ENCODE assay signal across 12 mouse cellular contexts in the genomic region with DNA sequence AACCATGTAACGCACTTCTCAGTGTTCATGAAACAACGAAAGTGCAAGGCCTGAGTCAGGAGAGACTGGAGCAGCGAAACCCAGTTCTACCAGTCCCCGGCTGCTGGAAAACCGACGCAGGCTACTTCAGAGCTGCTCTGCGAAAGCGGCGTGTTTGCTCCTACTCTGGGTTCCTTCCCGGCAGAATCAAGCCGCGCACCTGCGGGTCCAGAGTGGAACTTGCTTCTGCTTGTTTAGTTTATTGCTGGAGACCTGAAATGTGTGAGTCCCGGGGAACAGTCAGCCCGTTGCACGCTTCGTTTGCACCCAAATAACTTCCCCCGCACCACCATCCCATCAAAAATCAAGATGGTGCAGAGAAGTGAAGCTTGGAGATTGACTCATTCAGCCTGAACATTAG. TPM values are rescaled to one million over a fixed set of nuclear protein-coding genes. Genes with fewer than 3 reads are reported as not detected.
A peak's percentile ranks its signal among the peaks of the same experiment; 100 is the strongest.
DNase-seq lines count a peak whose midpoint lies in the region; ATAC-seq and TF ChIP-seq lines count a peak whose summit lies in the region.
"Had no signal": no experiment of that assay in that cellular context is flagged by ENCODE, and none has a peak within 500 bp of the region (broad histone marks: within the 10 kb centered on the region; RNA-seq: fewer than 3 reads in every experiment).

Pax1 (plus strand) TSS at position 345 of the 400 bp plus-strand sequence.

- peak within 1 kb of the TSS; percentile 5; the same call in 1 of the 2 replicates for H3K4me2 ChIP-seq in heart, embryonic 16.5 days (ENCODE audit: low read depth, low read length)
- H3K4me2 ChIP-seq in embryonic facial prominence, embryonic 13.5 days = peak within 1 kb of the TSS; percentile 53
- no peak within 1 kb of the TSS for H3K4me2 ChIP-seq in neural tube, embryonic 13.5 days
- H3K4me2 ChIP-seq: liver, embryonic 11.5 days had no signal

- H3K4me1 ChIP-seq in heart, embryonic 16.5 days (ENCODE audit: control insufficient read depth, insufficient read depth, low read length) = peaks cover 4% of the 10 kb centered on the region
- H3K4me1 ChIP-seq in heart, adult 2 months (ENCODE audit: control insufficient read depth, insufficient read depth, low read length) = no peaks in the 10 kb centered on the region
- H3K4me1 ChIP-seq in embryonic facial prominence, embryonic 13.5 days = peaks cover 27% of the 10 kb centered on the region
- H3K4me1 ChIP-seq in neural tube, embryonic 13.5 days (replicated peaks) = peaks cover 10% of the 10 kb centered on the region

- TF ChIP-seq CTCF in heart, adult 2 months (IDR thresholded peaks at IDR 0.05) = no peak

- H3K9ac ChIP-seq in heart, embryonic 16.5 days (ENCODE audit: low read length) = no peak within 1 kb of the TSS
- no peak within 1 kb of the TSS for H3K9ac ChIP-seq in heart, adult 2 months (ENCODE audit: low read depth, low read length)
- peak within 1 kb of the TSS; percentile 41 for H3K9ac ChIP-seq in embryonic facial prominence, embryonic 13.5 days
- no peak within 1 kb of the TSS for H3K9ac ChIP-seq in neural tube, embryonic 13.5 days

- H3K4me3 ChIP-seq in heart, embryonic 16.5 days (ENCODE audit: low read length) = peak within 1 kb of the TSS; percentile 30
- H3K4me3 ChIP-seq in heart, adult 2 months = no peak within 1 kb of the TSS
- peak within 1 kb of the TSS; percentile 37 for H3K4me3 ChIP-seq in embryonic facial prominence, embryonic 13.5 days
- peak within 1 kb of the TSS; percentile 8; the same call in 1 of the 2 replicates for H3K4me3 ChIP-seq in neural tube, embryonic 13.5 days
- H3K4me3 ChIP-seq: megakaryocyte, embryonic 14.5 days had no signal

- H3K36me3 ChIP-seq in heart, embryonic 16.5 days (ENCODE audit: control insufficient read depth, insufficient read depth) = no peaks in the 10 kb centered on the region
- H3K36me3 ChIP-seq in heart, adult 2 months (ENCODE audit: control insufficient read depth, insufficient read depth, low read length) = no peaks in the 10 kb centered on the region
- no peaks in the 10 kb centered on the region for H3K36me3 ChIP-seq in embryonic facial prominence, embryonic 13.5 days
- no peaks in the 10 kb centered on the region for H3K36me3 ChIP-seq in neural tube, embryonic 13.5 days
- H3K36me3 ChIP-seq: G1E had no signal

- no peak for TF ChIP-seq EP300 in heart, adult 2 months (IDR thresholded peaks at IDR 0.05; ENCODE audit: insufficient read depth, low read depth, low read length)

- no peak for TF ChIP-seq POLR2A in heart, adult 2 months (IDR thresholded peaks at IDR 0.05; ENCODE audit: insufficient read depth, low read depth, low read length)

- DNase-seq in heart, adult 2 months = no peak
- peak; percentile 10 for DNase-seq in right cerebral cortex, postnatal 4 days
- no peak for DNase-seq in right cerebral cortex, adult 18-20 months
- no peak for DNase-seq in cerebellum, adult 9-11 months
- DNase-seq: adrenal gland, adult 2 months had no signal

- H3K27me3 ChIP-seq in heart, embryonic 16.5 days (ENCODE audit: control insufficient read depth, insufficient read depth, low read length) = peaks cover 93% of the 10 kb centered on the region
- H3K27me3 ChIP-seq in heart, adult 2 months (ENCODE audit: control insufficient read depth, insufficient read depth, low read length) = peaks cover 28% of the 10 kb centered on the region
- peaks cover 95% of the 10 kb centered on the region for H3K27me3 ChIP-seq in embryonic facial prominence, embryonic 13.5 days
- peaks cover 98% of the 10 kb centered on the region for H3K27me3 ChIP-seq in neural tube, embryonic 13.5 days

- no peaks in the 10 kb centered on the region for H3K9me3 ChIP-seq in heart, embryonic 16.5 days (replicated peaks; ENCODE audit: control insufficient read depth, low read length)
- no peaks in the 10 kb centered on the region for H3K9me3 ChIP-seq in embryonic facial prominence, embryonic 13.5 days
- no peaks in the 10 kb centered on the region for H3K9me3 ChIP-seq in neural tube, embryonic 13.5 days

- intact Hi-C loops in heart, adult 2 months (cut with DNase I) = no loop called here

- WGBS in heart, embryonic 16.5 days = 2% methylated on average over 18 of the region's 18 CpGs
- 3% methylated on average over 18 of the region's 18 CpGs for WGBS in heart, adult 2 months
- WGBS in embryonic facial prominence, embryonic 13.5 days = 2% methylated on average over 18 of the region's 18 CpGs
- under 1% methylated on average over 18 of the region's 18 CpGs for WGBS in neural tube, embryonic 13.5 days

- no peak for ATAC-seq in heart, embryonic 16.5 days (replicated peaks; ENCODE audit: extremely low read depth, insufficient read depth, low FRiP score)
- ATAC-seq in embryonic facial prominence, embryonic 13.5 days (ENCODE audit: insufficient number of reproducible peaks, insufficient read depth, low FRiP score, low TSS enrichment, low read depth) = no peak
- no peak for ATAC-seq in neural tube, embryonic 13.5 days (ENCODE audit: low read depth)
- no peak for ATAC-seq in erythroid progenitor cell, adult 5-6 weeks (replicated peaks; ENCODE audit: low FRiP score, poor library complexity, severe bottlenecking)

- H3K79me2 ChIP-seq in heart, adult 2 months (replicated peaks; ENCODE audit: control insufficient read depth, insufficient read depth, low read length) = no peaks in the 10 kb centered on the region

- no peak within 1 kb of the TSS for H3K27ac ChIP-seq in heart, embryonic 16.5 days (ENCODE audit: low read length)
- H3K27ac ChIP-seq in heart, adult 2 months = no peak within 1 kb of the TSS
- no peak within 1 kb of the TSS; the same call in 1 of the 2 replicates for H3K27ac ChIP-seq in embryonic facial prominence, embryonic 13.5 days
- H3K27ac ChIP-seq in neural tube, embryonic 13.5 days (replicated peaks) = no peak within 1 kb of the TSS

RNA-seq across cellular contexts. Expression of gene Pax1, which starts in this region (rescaled TPM):
- 6.6 and 10.1 TPM in 2 replicates for polyA plus RNA-seq in heart, embryonic 16.5 days (2015; fragmentation: Nextera tagmentation; extraction: Ambion mirVana)
- not detected for total RNA-seq in heart, adult 2 months (2021)
- 0.08 and 0.12 TPM in 2 replicates for polyA plus RNA-seq in heart, adult 2 months (2012; rRNA removed)
- polyA plus RNA-seq in embryonic facial prominence, embryonic 13.5 days (2015; fragmentation: Nextera tagmentation; extraction: Ambion mirVana) = 13.5 and 17.8 TPM in 2 replicates
- polyA plus RNA-seq in neural tube, embryonic 13.5 days (2015; fragmentation: Nextera tagmentation; extraction: Ambion mirVana) = 1.7 and 9.6 TPM in 2 replicates
- total RNA-seq in erythroid progenitor cell, adult 5-6 weeks (2015; ENCODE audit: low replicate concordance) = not detected in 2 replicates
- total RNA-seq in erythroid progenitor cell, adult 5-6 weeks (2017; ENCODE audit: low replicate concordance) = not detected in 2 replicates
- total RNA-seq: adrenal gland, adult 2 months had no signal
- polyA plus RNA-seq: adrenal gland, adult 2 months; G1E had no signal
